Comparison of ENCODE assay signal across 16 mouse cellular contexts in genomic region chr1:44550261-44550660, GRCm38 (mm10).
"Had no signal": no experiment of that assay in that cellular context is flagged by ENCODE, and none has a peak within 500 bp of the region (broad histone marks: within the 10 kb centered on the region; RNA-seq: fewer than 3 reads in every experiment).

No protein-coding gene starts in this region.

- H3K9ac ChIP-seq: liver, embryonic 13.5 days; liver, postnatal 0 days; lung, embryonic 15.5 days; midbrain, embryonic 12.5 days; neural tube, embryonic 13.5 days had no signal

- DNase-seq: kidney, postnatal 36 days; layer of hippocampus, adult 9-11 months; layer of hippocampus, postnatal 36 days; liver; liver, embryonic 13.5 days; liver, postnatal 0 days; retina, postnatal 1 day; right cerebral cortex, postnatal 4 days; spleen, adult 18-20 months; thymus, postnatal 36 days had no signal

- H3K27ac ChIP-seq: kidney, postnatal 0 days; liver, embryonic 13.5 days; lung, embryonic 15.5 days; midbrain, embryonic 12.5 days; neural tube, embryonic 13.5 days had no signal

- H3K9me3 ChIP-seq: limb, embryonic 12.5 days; liver, embryonic 13.5 days; lung, embryonic 15.5 days; midbrain, embryonic 12.5 days; neural tube, embryonic 13.5 days had no signal

- H3K36me3 ChIP-seq: limb, embryonic 12.5 days; liver, embryonic 13.5 days; lung, embryonic 15.5 days; midbrain, embryonic 12.5 days; neural tube, embryonic 13.5 days had no signal

- H3K4me3 ChIP-seq: limb, embryonic 12.5 days; liver, embryonic 13.5 days; lung, embryonic 15.5 days; midbrain, embryonic 12.5 days; neural tube, embryonic 13.5 days had no signal

- H3K4me1 ChIP-seq: liver, embryonic 13.5 days had no signal

- H3K4me2 ChIP-seq: liver, embryonic 13.5 days; midbrain, embryonic 12.5 days had no signal

- H3K27me3 ChIP-seq: limb, embryonic 12.5 days; lung, embryonic 15.5 days; neural tube, embryonic 13.5 days had no signal

- ATAC-seq: liver, postnatal 0 days; midbrain, embryonic 16.5 days had no signal
